Mouse (Mus musculus): Measurements from ENCODE around the gene Cisd3.
"Not testable (repeated sequence)": the region's sequence is repeated elsewhere in the genome, so short reads cannot be mapped to it uniquely, and the experiment has no call there.

Cisd3 gene
- long read RNA-seq, experiment 1, transcript Cisd3-201 (3 exons, 737 nt): major isoform, 35 of 37 reads
- long read RNA-seq, experiment 1, partial matches to known transcripts: 0 of 37 reads
- long read RNA-seq, experiment 1, other reads (novel, unspliced or antisense): 1 of 37 reads
- long read RNA-seq, experiment 2, transcript Cisd3-201 (3 exons, 737 nt): major isoform, 33 of 36 reads
- long read RNA-seq, experiment 2, partial matches to known transcripts: 1 of 36 reads
- long read RNA-seq, experiment 2, other reads (novel, unspliced or antisense): 2 of 36 reads

DNA sequence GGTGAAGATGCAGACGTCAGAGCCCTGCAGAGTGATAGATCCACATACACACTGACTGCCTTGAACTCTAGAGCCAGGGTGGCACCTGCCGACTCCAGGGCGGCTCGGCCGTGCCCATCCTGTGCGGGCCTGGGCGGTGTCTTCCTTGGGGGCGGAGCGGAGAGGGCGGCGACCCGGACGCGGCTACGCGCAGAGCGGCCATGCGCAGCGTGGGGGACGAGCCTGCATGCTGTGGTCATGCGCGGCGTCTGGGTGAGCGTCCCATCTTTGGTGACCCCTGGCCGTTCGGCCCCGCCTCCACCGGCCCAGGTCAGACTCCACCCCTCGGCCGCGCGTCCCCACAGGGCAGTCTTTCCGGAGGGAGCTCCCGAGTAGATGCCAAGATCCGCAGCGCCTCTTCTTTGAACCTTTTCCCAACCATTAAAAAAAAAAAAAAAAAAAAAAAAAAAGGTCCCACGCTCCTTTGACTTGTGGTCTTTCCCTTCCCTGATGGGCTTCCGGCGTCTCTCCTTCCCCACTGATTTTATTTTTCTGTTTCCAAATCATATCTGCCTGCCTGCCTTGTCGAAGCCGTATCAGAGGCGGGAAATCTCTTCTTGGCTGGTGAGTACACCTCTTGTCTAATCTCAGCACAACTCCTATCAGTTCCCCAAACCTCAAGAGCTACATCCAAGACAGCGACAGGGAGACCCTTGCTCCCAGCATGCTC is at the start of gene Cisd3:
Cisd3 (plus strand) TSS at position 214 of the 709 bp plus-strand sequence.
- intact Hi-C loops (cut with DNase I): no loop called here

DNA sequence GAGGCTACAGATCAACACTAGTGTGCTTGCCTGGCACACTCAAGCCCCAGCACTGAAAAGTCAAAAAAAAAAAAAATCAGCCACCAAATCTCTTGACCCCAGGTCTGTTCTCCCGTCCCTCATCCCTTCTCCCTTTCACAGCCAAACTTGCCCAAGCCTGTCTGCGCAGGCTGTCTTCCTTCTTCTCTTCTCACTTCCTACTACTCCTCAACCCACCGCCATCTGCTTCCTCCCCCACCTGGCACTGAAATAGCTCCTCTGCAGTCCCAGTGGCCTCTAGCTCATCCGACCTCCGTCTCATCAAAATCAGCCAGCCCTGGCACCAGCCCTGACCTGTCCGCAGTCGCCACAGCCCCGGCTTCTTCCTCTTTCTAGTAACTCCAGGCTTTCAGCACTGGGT is 44.0 kb upstream of the Cisd3 start:
- intact Hi-C loops (cut with DNase I): no loop called here

DNA sequence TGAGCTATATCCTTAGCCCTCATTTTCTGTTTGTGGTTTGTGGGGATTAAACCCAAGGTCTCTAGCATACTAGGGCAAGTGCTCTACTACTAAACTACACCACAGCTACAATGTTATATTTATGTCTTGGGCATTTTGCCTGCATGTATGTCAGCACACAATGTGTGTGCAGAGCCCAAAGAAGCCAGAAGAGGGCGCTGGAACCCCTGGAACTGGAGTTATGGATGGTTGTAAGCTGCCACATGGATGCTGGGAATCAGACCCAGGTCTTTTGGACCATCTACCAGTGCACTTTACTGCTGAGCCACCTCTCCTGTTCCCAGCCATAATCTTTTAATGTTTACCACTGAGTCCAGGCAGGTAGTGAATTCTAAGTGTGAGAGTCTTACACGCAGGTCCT is 42.9 kb upstream of the Cisd3 start:
- intact Hi-C loops (cut with DNase I): no loop called here

- intact Hi-C loops (cut with DNase I): loop anchor here (2.0 kb wide), 1 partner anchor 47 kb away; no protein-coding TSS in a partner anchor
Measured at GRCm38 (mm10) chr11:97643380-97644055, 42.1 kb upstream of the Cisd3 start.

GRCm38 (mm10) chr11:97644834-97645233 is 40.8 kb upstream of the Cisd3 start:
- intact Hi-C loops (cut with DNase I): loop anchor here (2.0 kb wide), 1 partner anchor 46 kb away; no protein-coding TSS in a partner anchor

DNA sequence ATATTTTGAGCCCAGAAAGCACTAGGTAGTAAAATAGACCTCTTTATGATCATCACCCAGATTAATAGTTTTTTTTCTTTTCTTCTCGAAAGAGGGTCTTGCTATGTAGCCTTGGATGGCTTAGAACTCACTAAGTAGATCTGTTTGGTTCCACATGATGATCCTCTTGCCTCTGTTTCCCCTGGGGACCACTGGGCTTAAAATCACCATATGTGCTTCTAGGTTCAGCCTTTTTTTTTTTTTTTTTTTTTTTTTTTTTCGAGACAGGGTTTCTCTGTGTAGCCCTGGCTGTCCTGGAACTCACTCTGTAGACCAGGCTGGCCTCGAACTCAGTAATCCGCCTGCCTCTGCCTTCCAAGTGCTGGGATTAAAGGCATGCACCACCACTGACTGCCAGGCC is 37.1 kb upstream of the Cisd3 start:
- intact Hi-C loops (cut with DNase I): not testable (repeated sequence)

- intact Hi-C loops (cut with DNase I): no loop called here
Measured at GRCm38 (mm10) chr11:97650341-97650740, 35.3 kb upstream of the Cisd3 start.

DNA sequence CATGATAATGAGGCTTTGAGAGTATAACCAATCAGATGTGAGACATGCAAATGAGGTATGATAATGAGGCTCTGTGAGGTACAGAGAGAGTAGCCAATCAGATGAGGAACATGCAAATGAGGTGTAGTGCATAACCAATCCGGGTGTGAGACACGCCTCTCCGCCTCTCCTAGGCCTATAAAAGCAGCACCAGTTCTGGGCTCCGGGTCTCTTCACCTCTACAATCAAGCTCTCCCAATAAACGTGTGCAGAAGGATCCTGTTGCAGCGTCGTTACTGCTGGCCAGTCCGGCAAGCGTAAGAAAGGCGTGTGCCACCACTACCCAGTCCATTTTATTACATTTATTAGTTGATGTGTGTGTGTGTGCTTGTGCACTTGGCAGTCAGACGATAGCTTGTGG is 32.2 kb upstream of the Cisd3 start:
- intact Hi-C loops (cut with DNase I): not testable (repeated sequence)

DNA sequence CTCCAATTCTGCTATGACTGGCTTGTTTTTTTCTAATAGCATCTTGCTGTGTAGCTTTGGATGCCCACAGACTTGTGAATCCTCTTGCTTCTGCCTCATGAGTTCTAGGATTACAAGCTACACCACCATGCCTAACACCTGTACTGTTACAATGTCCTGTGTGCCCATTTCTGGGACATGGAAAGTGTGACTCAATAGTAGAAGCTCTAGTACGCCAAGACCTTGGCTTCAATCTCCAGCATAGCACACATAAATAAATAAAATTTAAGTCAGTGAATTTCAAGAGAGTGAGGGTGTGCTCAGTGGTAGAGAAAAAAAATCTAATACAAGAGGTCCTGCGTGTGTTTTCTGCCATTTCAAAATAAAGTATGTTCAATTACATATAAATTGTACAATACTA is 31.4 kb upstream of the Cisd3 start:
- intact Hi-C loops (cut with DNase I): no loop called here

GRCm38 (mm10) chr11:97656269-97656971 is 29.2 kb upstream of the Cisd3 start:
- intact Hi-C loops (cut with DNase I): no loop called here

DNA sequence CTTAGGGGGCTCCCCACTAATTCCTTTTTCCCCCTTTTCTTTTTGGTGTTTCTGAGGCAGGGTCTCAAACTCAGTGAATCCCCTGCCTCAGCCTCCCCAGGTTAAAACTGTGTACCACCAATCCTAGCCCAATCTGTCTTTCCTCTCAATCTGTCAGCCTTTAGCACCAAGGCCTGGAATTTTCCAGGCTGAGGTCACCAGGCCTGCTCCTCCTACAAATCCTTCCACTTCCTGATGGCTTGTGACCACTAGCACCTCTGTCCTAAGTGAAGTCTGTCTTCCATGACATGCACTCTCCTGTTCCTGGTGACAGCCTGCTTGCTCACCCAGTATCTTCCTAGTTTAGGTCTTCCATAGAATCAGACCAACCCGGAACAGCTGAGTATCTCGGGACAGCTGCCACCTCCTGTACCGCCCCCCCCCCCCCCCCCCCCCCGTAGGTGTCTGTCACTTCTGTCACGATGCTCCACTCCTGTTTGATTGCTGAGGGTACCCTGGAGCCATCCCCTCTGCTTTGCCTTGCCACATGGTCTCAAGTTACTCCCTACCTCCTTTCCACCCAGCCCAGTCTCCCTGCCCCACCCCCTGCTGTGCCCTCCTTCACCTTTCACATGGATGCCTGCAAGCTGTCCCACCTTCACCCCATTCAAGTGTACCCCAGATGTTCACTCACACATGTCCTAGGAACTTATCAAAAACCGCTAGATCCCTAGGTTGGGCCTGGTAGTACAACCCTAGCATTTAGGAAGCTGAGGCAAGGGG is 28.3 kb upstream of the Cisd3 start:
- intact Hi-C loops (cut with DNase I): no loop called here

GRCm38 (mm10) chr11:97657967-97658366 is 27.7 kb upstream of the Cisd3 start:
- intact Hi-C loops (cut with DNase I): not testable (repeated sequence)

- intact Hi-C loops (cut with DNase I): no loop called here
Measured at GRCm38 (mm10) chr11:97658751-97659266, 26.8 kb upstream of the Cisd3 start.

DNA sequence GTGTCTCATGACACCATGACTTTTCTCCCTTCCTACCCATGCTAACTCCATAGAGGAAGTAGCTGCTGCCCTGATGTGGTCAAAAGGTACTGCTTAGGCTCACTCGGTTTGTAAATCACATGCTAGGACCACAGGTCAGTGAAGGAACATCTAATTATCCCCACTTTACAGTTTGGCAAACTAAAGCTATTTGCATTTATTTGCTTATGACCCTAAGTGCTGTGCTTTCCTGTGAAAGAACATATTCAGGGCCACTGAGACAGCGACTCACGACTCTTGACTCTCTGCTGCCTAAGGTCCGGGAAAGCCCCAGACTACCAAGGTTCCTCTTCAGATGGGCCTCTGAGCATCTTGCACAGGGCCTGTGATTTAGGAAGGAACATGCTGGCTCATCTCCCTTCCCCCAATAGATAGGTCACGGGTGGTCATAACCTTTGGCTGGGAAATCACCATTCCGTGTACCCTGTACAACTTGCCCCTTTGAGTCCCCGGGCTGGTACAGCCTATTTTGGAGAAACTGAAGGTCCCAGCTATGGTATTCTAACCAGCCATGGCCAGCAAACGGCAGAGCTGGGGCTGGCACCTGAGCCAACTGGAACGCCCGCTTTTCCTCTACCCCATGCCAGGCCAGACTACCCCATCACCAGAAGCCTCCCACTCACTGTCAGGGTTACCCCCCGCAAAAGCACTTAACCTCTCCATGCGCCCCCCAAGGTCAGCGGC is 26.2 kb upstream of the Cisd3 start:
- intact Hi-C loops (cut with DNase I): no loop called here

DNA sequence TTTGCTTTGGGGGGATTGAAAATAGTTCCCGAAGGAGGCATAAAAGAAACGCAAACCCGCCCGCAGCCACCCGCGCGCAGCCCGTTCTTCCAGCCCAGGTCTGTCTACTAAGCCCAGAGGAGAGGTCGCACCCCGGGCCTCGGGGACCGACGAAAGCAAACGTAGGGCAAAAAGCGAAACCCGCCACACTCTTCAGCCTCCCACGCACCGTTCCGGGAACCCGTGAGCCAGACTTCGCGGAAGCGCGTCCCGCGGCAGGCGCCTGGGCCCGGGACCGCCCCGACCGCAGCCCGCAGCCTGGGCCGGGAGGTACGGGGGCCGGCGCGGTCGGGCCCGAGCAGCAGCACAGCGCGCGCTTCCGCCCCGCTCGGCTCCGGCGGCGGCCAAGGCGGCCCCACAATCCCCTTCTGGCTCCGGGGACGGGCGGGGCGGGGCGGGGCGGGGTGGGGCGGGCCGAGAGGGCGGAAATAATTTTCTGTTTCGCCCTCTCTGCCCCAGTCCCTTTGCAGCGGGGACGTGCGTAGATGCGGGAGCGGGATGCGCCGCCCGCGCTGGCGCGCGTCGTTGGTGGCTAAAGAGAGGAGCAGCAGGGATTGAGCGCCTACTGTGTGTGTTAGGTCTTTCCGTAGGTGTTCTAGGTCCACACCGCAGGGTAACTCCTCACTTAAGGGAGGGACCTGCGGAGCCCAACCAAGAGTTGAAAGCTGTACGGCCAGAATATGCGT is 25.5 kb upstream of the Cisd3 start:
- intact Hi-C loops (cut with DNase I): no loop called here

- intact Hi-C loops (cut with DNase I): no loop called here
Measured at GRCm38 (mm10) chr11:97660734-97661647, 24.6 kb upstream of the Cisd3 start.

DNA sequence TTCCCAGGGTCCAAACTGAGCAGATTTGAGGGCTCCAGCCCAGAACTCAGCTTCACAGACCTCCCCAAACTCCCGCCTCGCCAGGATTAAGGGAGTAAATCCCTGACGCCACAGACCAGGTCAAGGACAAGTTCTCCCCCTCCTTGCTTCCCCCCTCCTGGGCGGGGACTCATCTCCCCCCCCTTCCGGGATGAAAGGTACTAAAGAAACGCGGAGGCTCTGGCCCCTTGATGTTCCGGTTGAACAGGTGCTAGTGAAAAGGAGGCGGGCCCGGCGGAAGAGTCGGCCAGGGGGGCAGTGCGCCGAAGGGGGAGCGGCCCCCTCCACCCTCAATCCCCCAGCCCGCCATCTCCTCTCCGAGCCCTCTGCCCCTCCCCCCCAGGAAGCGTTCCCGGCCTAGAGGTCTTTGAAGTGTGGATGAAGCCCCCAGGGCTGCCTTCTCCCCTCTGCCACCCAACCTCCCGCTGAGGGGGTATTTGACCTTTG is 23.9 kb upstream of the Cisd3 start:
- intact Hi-C loops (cut with DNase I): no loop called here

Data from adrenal gland (tissue).